Mouse (Mus musculus) heart, embryonic 10.5 days (tissue): ENCODE measurements around the gene Uvssa. TPM values are rescaled to one million over a fixed set of nuclear protein-coding genes. Genes with fewer than 3 reads are reported as not detected.

Experiments
- DNase-seq: peaks from one replicate; pipeline ENCODE4 v3.0.0-alpha.2; 2017; ENCODE audit warnings: low spot score
- H3K27ac ChIP-seq: fragments of 300-500 bp; sonication (generic); 2 replicates; pipeline ENCODE4 v1.5.1; 2016; ENCODE audit warnings: mild to moderate bottlenecking
- H3K27me3 ChIP-seq: fragments of 300-500 bp; sonication (generic); 2 replicates; pipeline ENCODE4 v1.6.1; 2016; ENCODE audit warnings: mild to moderate bottlenecking; ENCODE audit not compliant: poor library complexity, insufficient read depth, severe bottlenecking
- H3K36me3 ChIP-seq: fragments of 300-500 bp; sonication (generic); 2 replicates; pipeline ENCODE4 v1.6.1; 2016; ENCODE audit warnings: mild to moderate bottlenecking, moderate library complexity
- H3K4me1 ChIP-seq: fragments of 300-500 bp; sonication (generic); 2 replicates; pipeline ENCODE4 v1.6.1; 2016; ENCODE audit warnings: mild to moderate bottlenecking
- H3K4me3 ChIP-seq: fragments of 300-500 bp; sonication (generic); 2 replicates; pipeline ENCODE4 v1.5.1; 2016; ENCODE audit warnings: mild to moderate bottlenecking, moderate library complexity
- H3K9me3 ChIP-seq: fragments of 300-500 bp; sonication (generic); 2 replicates; pipeline ENCODE4 v1.6.1; 2016; ENCODE audit warnings: mild to moderate bottlenecking, moderate library complexity
- WGBS: fragments of 180-500 bp; shearing (Covaris S2); methylation state at CpG from one replicate; pipeline ENCODE4 v1.1.7; 2016; 5-methylcytosine and 5-hydroxymethylcytosine counted together
- polyA plus RNA-seq: library from polyadenylated mRNA; unstranded; fragments of >200 nt; fragmentation: Nextera tagmentation; extraction: Ambion mirVana; gene quantifications from 2 replicates; pipeline ENCODE4 v1.2.1, GENCODE M21; 2016

The Uvssa gene
- polyA plus RNA-seq, 1 experiment from 2014 or later, result 5.1 TPM

DNA sequence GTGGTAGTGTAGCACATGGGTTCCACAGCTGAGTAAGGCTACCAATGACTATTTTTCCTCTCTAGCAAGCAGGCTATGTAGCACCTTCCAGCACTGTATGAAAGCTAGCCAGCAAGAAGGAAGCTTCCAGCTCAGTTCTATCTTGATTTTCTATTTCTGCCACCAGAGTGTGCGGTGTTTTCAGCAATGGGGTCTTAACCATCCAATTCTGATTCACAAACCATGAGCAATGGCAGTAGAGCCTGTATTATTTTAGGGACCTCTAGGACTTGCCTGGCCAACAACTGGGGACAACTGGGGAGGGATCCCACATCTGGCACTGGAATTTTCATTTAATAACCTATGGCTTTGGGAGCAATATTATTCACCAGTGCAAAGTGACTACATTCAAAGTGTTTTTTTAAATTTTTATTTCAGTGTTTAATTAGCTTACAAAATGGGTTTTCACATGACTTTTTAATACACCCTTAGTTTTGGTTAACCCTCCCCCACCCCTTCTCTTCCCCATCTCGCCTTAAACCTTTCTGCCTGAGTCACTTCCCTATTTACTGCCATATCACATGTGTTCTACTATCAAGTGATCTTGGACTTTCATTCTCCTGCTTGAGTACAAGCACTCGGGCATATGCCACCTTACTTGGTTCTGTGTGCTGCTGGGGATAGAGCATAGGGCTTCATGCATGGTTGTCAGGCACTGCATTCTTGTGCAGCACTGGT is 26.6 kb upstream of the Uvssa start:
- no peaks in the 10 kb centered on the region for H3K36me3 ChIP-seq
- no peak for DNase-seq
- H3K27me3 ChIP-seq, result no peaks in the 10 kb centered on the region
- H3K4me3 ChIP-seq, result no peak overlapping the region
- peaks cover 24% of the 10 kb centered on the region for H3K4me1 ChIP-seq
- WGBS, result 81% methylated on average over 3 of the region's 3 CpGs
- H3K9me3 ChIP-seq, result no peaks in the 10 kb centered on the region
- H3K27ac ChIP-seq, result no peak overlapping the region

DNA sequence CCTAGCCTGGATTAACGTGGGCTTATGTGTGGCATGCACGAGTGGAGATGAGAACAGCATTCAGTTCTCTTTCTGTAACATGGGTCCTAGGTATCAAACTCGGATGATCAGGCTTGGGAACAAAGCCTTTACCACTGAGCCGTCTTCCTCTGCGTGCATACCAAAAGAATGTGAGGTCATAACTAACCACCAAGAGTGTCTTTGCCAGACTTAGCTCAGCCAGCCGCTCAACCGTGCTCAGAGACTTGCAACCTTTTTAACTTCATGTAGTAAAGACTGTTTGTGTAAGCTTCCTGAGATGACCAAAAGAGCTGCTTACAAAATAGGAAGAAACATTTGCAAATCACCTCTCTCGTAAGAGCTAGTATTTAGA is 26.1 kb upstream of the Uvssa start:
- no peak for DNase-seq
- no peak overlapping the region for H3K27ac ChIP-seq
- no peak overlapping the region for H3K4me3 ChIP-seq
- peaks cover 22% of the 10 kb centered on the region for H3K4me1 ChIP-seq
- H3K36me3 ChIP-seq, result no peaks in the 10 kb centered on the region
- no peaks in the 10 kb centered on the region for H3K27me3 ChIP-seq
- WGBS, result 82% methylated on average over 8 of the region's 8 CpGs
- no peaks in the 10 kb centered on the region for H3K9me3 ChIP-seq

DNA sequence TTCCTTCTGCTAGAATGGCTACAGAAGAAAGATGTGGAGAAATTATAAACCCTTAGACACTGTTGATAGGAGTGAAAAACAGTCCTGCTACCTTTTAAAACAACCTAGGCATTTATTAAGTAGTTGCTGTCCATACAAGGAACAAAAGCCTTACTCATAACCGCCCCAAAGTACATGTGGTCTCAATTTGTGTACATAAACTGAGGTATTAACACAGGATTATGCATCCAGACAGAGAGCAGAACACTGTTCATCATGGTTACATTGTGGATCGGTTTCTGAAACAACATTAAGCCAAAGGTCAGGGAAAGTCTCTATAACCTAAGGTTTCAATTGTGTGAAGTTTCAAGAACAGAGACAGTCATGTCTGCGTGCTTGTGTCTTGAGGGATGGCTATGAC is 25.3 kb upstream of the Uvssa start:
- Histone ChIP-seq H3K4me3 (no peak overlapping the region), H3K4me1 (peaks cover 24% of the 10 kb centered on the region; the same call in 1 of the 2 replicates), H3K9me3 (no peaks in the 10 kb centered on the region), H3K27me3 (no peaks in the 10 kb centered on the region), H3K36me3 (no peaks in the 10 kb centered on the region), H3K27ac (no peak overlapping the region)
- WGBS, result 78% methylated on average over 3 of the region's 3 CpGs
- DNase-seq, result no peak

DNA sequence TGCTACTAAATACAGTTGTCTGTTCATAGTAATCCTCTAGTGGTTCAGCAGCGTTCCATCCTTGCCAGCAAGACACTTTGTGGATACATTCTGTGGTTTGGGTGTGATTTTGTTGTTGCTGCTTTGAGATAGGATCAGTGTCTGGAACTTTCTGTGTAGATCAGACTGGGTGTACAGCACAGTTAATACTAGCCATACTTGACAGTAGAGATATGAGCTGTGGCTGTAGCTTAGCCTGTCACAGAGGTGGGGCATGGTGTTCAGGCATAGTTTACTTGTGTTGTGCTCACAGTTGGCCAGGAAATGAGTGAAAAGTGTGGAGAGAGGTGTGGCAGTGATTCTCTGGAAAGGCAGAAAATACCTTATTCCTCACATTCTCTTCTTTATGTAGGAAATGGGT is 20.9 kb upstream of the Uvssa start:
- peaks cover 12% of the 10 kb centered on the region; the same call in 1 of the 2 replicates for H3K4me1 ChIP-seq
- no peaks in the 10 kb centered on the region for H3K27me3 ChIP-seq
- peaks cover 42% of the 10 kb centered on the region for H3K36me3 ChIP-seq
- WGBS, result 100% methylated on average over 1 of the region's 1 CpGs
- no peaks in the 10 kb centered on the region for H3K9me3 ChIP-seq
- no peak for DNase-seq
- H3K27ac ChIP-seq, result no peak overlapping the region
- H3K4me3 ChIP-seq, result no peak overlapping the region

DNA sequence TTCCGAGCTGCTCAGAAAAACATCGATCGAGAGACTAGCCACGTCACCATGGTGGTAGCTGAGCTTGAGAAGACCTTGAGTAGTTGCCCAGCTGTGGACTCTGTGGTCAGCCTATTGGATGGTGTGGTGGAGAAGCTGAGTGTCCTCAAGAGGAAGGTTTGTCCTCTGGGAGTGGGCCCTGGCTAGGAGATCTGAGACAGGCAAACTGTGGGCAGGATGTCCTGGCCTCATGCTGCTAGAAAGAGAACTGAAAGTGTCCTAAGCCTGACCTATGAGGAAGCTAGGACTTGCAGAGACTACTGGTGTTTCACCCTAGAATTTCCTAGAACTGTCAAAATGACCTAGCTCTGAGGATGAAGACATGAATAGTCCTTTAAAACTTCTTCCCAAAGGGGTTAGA is 19.9 kb upstream of the Uvssa start:
- WGBS, result 93% methylated on average over 4 of the region's 4 CpGs
- DNase-seq, result no peak
- Histone ChIP-seq H3K36me3 (peaks cover 52% of the 10 kb centered on the region), H3K27me3 (no peaks in the 10 kb centered on the region), H3K4me3 (no peak overlapping the region), H3K4me1 (peaks cover 12% of the 10 kb centered on the region; the same call in 1 of the 2 replicates), H3K27ac (no peak overlapping the region), H3K9me3 (no peaks in the 10 kb centered on the region)

DNA sequence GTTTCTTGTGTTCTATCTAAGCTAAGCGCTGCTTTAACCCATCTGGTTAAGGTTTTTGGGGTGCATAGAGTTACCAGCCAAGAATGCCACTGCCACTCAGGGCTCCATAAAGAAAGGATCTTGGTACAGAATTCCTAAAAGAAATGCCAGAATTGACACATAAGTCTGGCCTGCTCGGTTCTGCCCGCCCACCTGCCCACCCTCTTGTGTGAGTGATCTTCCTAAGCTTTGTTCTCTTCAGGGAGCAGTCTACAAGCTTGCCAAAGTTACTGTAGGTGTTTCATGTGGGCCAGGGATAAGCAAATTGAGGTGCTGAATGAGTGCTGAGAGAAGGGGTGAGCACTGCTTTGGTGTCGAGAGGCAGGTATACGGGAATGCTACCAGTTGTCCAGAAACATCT is 15.1 kb upstream of the Uvssa start:
- H3K36me3 ChIP-seq, result peaks cover 97% of the 10 kb centered on the region
- WGBS, result 95% methylated on average over 5 of the region's 5 CpGs
- no peak overlapping the region for H3K27ac ChIP-seq
- peaks cover 3% of the 10 kb centered on the region; the same call in 1 of the 2 replicates for H3K4me1 ChIP-seq
- H3K9me3 ChIP-seq, result no peaks in the 10 kb centered on the region
- no peak for DNase-seq
- no peaks in the 10 kb centered on the region for H3K27me3 ChIP-seq
- no peak overlapping the region for H3K4me3 ChIP-seq

DNA sequence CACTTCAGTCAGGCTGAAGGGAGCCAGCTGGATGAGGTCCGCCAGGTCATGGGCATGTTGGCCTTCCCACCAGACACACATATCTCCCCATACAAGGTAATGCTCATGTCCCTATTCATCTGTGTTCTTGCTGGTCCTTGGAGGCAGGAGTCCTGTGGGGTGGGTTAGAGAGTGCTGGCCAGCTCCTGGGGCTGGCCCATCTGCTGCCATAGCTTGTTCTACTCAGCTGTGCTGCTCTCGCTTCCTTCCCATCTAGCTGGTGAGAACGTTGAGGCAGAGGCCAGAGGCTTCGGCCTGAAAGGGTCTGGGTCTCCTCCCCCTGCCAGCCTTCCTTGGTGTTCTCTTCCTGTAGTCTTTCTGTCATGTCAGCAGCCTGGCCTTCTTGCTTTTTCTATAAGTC is 9.7 kb upstream of the Uvssa start:
- H3K4me1 ChIP-seq, result no peaks in the 10 kb centered on the region
- no peak overlapping the region for H3K27ac ChIP-seq
- DNase-seq, result no peak
- no peaks in the 10 kb centered on the region for H3K27me3 ChIP-seq
- peaks cover 99% of the 10 kb centered on the region for H3K36me3 ChIP-seq
- no peaks in the 10 kb centered on the region for H3K9me3 ChIP-seq
- WGBS, result 89% methylated on average over 4 of the region's 4 CpGs
- no peak overlapping the region for H3K4me3 ChIP-seq

DNA sequence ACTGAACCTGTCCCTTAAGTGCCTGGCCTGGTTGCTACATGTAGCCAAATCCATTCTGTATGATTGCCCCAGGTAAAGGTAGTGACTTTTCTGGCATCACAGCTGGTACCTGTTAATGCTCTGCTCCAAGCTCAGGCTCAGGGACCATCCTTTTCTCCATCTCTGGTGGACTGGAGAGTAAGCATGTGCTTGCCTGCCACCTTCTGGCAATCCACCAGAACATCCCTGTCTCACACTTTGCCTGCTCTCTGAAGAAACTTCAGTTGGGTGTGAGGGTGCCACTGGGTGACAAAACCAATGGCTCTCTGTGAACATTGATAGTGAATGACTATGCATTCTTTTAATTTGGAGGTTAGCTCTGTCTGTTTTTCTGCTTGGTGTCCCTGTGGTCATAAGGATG is 7.2 kb upstream of the Uvssa start:
- DNase-seq, result no peak
- H3K4me1 ChIP-seq, result no peaks in the 10 kb centered on the region
- H3K36me3 ChIP-seq, result peaks cover 84% of the 10 kb centered on the region

DNA sequence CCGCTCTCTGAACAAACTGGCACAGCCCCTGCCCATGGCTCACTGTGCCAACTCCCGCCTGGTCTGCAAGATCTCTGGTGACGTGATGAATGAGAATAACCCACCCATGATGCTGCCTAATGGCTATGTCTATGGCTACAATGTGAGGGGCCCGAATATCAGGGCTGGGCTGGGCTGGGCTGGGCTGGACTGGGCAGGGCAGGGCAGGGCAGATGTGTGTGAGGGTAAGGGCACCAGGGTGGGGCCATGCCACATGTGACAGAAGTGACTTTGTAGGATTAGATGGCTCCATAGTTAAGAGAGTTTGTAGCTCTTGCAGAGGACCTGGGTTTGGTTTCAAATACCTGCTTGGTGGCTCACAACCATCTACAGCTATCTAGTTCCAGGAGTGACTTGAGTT is 6.7 kb upstream of the Uvssa start:
- WGBS, result 97% methylated on average over 4 of the region's 4 CpGs
- Histone ChIP-seq H3K27ac (no peak overlapping the region), H3K4me3 (no peak overlapping the region), H3K9me3 (no peaks in the 10 kb centered on the region), H3K4me1 (no peaks in the 10 kb centered on the region), H3K27me3 (no peaks in the 10 kb centered on the region), H3K36me3 (peaks cover 79% of the 10 kb centered on the region)
- no peak for DNase-seq

More for the DNA sequence above, 7.2 kb upstream of the Uvssa start:
- Histone ChIP-seq H3K27me3 (no peaks in the 10 kb centered on the region), H3K4me3 (no peak overlapping the region), H3K27ac (no peak overlapping the region), H3K9me3 (no peaks in the 10 kb centered on the region)

DNA sequence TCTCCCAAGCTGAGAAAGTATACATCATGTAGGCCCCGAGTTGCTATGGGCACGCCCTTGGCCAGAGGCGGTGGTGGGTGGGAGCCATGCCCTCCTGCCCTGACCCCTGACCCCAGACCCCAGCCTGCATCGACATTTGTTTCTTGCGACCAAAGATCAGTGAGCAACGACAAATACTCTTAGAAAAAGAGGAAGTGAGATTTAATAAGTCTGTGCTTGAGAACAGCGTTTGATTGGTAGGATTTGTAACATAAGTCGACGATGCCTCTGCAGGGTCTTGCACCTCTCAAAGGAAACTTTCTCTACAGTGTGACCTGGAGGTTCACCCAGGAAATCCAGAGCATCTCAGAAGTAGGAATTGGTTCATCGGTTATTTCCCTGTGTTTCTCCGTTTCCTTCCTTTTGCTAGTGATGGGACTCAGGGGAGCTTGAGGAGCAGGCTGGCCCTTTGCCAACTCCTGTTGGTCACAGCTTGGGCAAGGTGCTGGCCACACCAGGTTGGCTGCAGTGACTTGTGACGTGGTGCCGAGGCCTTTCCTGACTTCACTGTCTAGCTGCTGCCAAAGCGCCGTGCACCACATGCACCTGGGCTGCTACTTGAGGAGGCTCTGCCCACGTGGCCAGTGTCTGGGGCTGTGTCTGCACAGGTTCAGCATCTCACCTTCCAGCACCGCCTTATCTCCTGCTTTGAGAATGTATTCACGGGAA is 5.9 kb upstream of the Uvssa start:
- Histone ChIP-seq H3K27ac (no peak overlapping the region), H3K36me3 (peaks cover 71% of the 10 kb centered on the region), H3K4me1 (peaks cover 6% of the 10 kb centered on the region), H3K27me3 (no peaks in the 10 kb centered on the region), H3K9me3 (no peaks in the 10 kb centered on the region), H3K4me3 (no peak overlapping the region)
- WGBS, result 90% methylated on average over 18 of the region's 18 CpGs
- DNase-seq, result no peak

DNA sequence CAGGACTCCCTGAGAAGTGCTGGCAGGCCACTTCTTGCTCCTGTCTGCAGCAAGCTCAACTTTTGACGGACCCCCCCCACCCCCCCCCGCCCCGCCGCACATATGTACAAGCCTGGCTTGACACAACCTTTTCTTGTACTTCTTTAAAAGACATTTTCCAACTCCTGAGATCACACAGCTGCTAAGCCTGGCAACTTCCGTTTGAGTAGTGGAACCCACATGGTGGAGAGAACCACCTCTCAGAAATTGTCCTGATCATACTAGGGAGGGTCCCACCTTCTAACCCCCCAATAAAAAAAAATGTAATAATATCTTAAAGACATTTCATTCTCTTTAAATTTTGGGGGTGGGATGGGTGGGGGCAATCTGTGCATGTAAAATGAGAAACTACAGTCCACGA is 1.2 kb upstream of the Uvssa start:
- DNase-seq, result no peak
- Histone ChIP-seq H3K27ac (peak overlapping the region; percentile 91; the same call in 1 of the 2 replicates), H3K36me3 (peaks cover 34% of the 10 kb centered on the region), H3K9me3 (no peaks in the 10 kb centered on the region), H3K4me1 (peaks cover 16% of the 10 kb centered on the region), H3K27me3 (no peaks in the 10 kb centered on the region), H3K4me3 (peak overlapping the region; percentile 73)
- WGBS, result 57% methylated on average over 6 of the region's 6 CpGs

DNA sequence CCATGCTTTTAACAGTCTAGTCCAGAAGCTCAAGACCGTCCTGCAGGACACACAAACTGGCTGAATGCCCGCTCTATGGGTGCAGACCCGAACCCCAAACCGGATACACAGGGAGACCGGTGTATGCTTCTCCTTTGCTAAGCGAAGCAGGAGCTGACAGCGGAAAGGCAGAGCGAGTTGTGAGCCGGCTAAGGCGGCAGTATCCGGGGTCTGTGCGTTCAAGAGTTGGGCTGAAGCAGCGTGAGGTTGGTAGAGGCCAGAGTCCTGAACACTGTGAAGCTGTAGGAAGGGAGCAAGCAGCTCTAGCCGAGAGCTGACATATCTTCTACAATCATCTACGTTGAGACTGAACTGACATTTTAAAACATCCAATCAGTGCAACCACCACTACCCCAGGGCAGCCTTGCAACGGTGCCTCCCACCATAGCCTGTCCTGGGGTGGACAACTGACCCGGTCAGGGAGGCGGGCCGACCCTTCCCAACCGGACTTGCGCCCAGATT is 498 bp upstream of the Uvssa start:
- Histone ChIP-seq H3K36me3 (peaks cover 27% of the 10 kb centered on the region), H3K27me3 (no peaks in the 10 kb centered on the region), H3K9me3 (no peaks in the 10 kb centered on the region), H3K27ac (peak overlapping the region; percentile 91), H3K4me3 (peak overlapping the region; percentile 73), H3K4me1 (peaks cover 16% of the 10 kb centered on the region)
- under 1% methylated on average over 21 of the region's 21 CpGs for WGBS
- no peak for DNase-seq

DNA sequence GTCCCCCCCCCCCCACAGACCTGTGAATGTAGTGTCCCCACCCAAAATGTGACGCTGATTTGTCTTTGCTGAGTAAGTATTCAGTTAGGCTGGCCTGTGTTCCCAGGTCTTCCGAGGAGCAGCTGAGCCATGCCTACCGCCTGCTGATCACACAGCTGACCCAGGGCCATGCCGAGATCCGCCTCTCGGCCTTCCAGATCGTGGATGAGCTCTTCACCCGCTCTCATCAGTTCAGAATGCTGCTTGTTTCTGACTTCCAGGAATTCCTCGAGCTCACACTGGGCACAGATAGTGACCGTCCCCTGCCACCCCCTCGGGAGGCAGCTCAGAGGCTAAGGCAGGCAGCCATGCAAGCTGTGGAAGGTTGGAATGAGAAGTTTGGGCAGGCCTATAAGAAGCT is 9.2 kb downstream of the Uvssa start:
- Histone ChIP-seq H3K36me3 (peaks cover 5% of the 10 kb centered on the region; the same call in 1 of the 2 replicates), H3K9me3 (no peaks in the 10 kb centered on the region), H3K27me3 (no peaks in the 10 kb centered on the region), H3K27ac (no peak overlapping the region), H3K4me3 (no peak overlapping the region), H3K4me1 (0 out of 2 replicates have a peak, but pooled peaks cover 4% of the 10 kb centered on the region)
- no peak for DNase-seq
- 69% methylated on average over 11 of the region's 11 CpGs for WGBS
